Mouse (Mus musculus): ENCODE results near the gene Tmem139.

The Tmem139 gene

DNA sequence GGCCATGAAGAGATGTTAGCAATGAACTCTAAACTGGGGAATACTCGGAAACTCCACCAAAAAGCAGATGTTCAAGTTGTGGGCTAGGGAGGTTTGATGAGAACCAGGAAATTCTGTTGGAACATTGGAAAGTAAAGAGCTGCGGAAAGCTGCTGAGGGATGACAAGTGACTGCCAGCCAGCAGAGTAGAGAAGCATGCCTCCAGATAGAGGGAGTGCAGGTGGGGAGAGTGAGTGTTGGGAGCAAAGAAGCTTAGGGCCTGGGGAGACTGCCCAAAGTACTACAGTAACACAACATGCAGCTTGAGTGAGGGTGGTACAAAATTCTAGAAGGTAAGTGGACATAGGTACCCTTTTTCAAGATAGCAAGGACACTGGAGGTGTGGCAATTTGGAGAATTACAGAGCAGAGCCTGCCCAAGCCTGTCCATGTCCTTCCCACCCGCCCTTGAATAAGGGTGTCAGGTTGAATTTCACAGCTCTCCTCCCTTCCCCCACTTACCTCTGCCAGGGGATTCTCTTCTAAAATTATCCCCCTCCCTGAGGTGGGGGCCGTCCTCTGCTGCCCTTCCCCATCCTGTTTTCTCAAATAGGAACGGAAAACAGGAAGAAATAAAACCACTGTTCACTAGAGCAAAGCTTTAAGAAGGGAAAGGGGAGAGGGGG lies 21.2 kb downstream of the Tmem139 start:
- DNase-seq (ENCODE audit: low spot score): no peak

DNA sequence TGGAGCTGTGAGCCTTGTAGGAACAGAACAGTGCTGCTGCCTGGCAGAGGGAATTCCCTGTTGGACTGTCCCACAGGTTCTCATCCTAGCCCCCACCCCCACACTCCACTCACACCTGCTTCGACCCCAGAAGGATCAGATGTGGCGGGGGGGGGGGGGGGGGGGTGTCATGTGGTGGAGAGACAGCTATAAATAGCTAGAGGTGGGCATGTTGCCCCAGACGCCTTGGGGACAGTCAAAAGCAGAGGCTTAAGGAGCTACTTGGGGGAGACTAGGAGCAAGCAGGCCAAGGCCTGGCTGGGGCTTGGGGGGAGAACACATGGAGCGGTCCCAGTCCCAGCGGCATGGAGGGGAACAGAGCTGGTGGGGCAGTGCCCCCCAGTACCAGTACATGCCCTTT lies 24.7 kb downstream of the Tmem139 start, which contains the start of gene Clcn1:
Gene Clcn1 (plus strand): TSS at position 238 of the 400 bp plus-strand sequence.
- no peak for DNase-seq (ENCODE audit: low spot score)

DNA sequence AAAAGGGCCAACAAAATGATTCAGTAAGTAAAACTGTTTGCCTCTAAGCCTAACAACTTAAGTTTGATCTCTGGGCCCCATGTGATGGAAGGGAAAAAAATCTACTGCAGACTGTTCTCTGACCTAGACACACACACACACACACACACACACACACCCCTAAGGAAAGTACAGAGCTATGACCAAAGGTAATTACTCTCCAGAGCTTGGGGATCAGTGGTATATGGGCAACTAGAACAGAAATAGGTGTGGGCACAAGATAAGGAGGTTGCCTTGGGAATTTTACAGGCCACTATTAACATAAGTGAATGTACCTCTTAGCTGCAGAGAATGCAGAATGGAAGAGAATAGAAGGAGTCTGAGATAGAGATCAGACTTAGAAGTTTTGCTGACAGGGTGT lies 25.8 kb downstream of the Tmem139 start:
- DNase-seq (ENCODE audit: low spot score): no peak

DNA sequence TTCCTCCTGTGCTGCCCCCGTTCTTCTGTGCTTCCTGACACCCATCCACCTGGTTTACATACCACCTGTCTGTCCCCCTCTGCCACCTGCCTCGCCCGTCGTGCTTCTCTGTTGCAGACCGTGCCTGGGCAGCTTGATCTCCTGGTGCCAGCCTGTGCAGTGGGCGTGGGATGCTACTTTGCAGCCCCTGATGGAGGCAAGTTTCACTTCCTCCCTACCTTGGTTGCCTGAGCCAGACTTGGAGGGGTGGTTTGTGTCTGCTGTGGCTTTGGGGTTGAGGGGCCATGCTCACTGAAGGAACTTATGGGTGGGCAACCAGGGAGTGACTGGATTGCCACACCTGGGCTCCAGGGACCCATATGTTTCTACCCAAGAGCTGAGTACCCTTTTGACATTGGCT lies 31.6 kb downstream of the Tmem139 start:
- no peak for DNase-seq (ENCODE audit: low spot score)

DNA sequence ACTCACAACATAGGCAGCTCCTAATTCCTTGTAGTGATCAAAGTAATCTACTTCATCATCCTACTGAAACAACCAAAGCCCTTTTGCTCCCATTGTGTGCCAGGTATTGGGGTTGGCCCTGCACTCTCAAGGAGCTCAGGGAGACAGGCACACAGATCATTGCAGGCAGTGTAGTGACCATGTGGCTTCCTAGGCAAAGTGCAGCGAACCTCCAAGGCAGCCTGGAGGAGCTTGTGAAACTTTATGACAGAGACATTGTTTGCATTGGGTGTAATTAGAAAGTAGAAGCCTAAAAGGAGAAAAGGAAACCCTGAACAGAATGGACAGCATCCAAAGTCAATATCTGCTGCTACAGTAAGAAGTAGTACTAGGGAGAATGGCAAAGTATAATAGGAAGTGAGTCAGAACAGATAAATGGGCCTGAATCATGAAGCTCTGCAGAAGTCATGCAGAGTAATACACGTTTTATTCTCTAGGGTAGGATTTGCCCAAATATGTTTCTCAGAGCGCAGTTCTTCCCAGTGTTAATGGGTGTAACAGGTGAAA lies 33.9 kb downstream of the Tmem139 start:
- DNase-seq (ENCODE audit: low spot score): no peak

DNA sequence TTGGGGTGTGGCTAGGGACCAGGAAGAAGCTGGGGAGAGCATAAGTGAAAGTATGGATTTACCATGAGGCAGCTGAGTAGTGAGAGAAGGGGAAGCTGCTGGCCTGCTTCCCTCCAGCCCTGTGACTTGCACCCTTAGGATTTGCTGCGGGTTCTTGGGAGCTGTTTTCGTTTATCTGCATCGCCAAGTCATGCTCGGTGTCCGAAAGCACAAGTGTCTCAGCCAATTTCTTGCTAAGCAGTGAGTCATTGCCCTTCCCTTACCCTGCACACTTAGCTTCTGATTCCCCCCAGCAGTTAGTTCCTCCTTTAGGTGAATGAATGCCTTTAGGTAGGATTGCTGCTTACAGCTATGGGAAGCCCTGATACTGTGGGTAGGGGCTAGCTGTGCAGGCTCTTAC lies 37.6 kb downstream of the Tmem139 start:
- DNase-seq (ENCODE audit: low spot score): no peak

DNA sequence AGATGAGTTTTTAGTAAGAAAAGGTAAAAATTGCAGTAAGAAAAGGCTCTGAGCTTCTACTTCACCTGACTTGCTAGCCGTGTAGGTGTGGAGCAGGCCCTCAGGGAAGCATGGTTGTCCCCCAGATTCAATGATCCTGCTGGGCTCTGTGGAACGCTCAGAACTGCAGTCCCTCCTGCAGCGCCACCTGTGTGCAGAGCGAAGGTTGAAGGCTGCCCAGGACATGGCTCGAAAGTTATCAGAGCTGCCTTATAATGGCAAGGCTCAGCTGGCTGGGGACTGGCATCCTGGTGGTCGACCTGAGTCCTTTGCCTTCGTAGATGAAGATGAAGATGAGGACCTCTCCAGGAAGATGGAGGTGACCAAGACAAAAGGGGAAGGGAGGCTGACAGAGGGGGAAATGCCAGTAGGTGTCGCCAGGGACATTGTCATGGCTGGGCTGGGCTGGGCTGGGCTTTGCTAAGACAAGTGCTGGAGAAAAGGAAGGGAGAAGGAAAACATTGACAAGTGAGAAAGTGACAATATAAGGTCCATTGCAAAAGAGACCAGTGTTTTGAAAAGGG lies 48.1 kb downstream of the Tmem139 start:
- no peak for DNase-seq (ENCODE audit: low spot score)

DNA sequence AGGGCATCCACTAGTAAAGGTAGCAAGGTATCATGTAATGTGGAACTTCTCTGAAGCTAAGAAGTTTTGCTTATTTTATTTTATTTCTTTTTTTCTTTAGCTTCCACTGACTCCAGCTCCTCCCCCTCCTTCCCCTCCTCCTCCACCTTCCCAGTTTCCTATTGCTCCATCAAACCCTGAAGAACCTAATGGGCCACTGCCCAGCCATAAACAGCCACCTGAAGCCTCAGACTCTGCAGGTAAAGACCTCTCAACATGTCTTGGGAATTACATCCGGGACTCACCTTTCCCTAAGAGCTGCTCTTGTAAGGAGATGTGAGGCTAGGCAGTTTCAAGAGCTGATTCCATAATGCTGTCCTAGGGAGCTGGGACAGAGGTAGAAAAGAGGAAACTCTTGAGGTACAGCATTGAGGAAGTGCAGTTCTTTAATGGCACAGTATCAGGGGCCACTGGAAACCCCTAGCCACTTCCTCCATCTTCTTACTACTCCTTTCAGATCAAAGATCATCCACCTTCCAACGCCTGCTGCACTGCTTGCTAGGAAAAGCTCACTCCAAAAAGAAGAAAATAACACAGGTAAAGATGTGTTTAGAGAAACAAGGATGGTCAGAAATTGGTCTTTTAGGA lies 48.8 kb downstream of the Tmem139 start:
- DNase-seq (ENCODE audit: low spot score): no peak

Data from embryo, embryonic 10.5 days (tissue).